In genomic region chr8:113636280-113636628, GRCm38 (mm10) we compare ENCODE assay signal across 8 mouse cellular contexts. TPM values are rescaled to one million over a fixed set of nuclear protein-coding genes. Genes with fewer than 3 reads are reported as not detected.
DNase-seq lines count a peak whose midpoint lies in the region; ATAC-seq and TF ChIP-seq lines count a peak whose summit lies in the region.

No protein-coding gene starts in this region.

- H3K9ac ChIP-seq in heart, embryonic 12.5 days = peak overlapping the region; percentile 80
- peak overlapping the region; percentile 85 for H3K9ac ChIP-seq in hindbrain, embryonic 13.5 days

- no peaks in the 10 kb centered on the region for H3K9me3 ChIP-seq in heart, embryonic 12.5 days (replicated peaks)
- H3K9me3 ChIP-seq in G1E (replicated peaks) = no peaks in the 10 kb centered on the region
- H3K9me3 ChIP-seq in hindbrain, embryonic 13.5 days = no peaks in the 10 kb centered on the region
- no peaks in the 10 kb centered on the region for H3K9me3 ChIP-seq in midbrain, embryonic 10.5 days (replicated peaks)

- 40% methylated on average over 5 of the region's 5 CpGs for WGBS in heart, embryonic 12.5 days
- WGBS in hindbrain, embryonic 13.5 days = 37% methylated on average over 5 of the region's 5 CpGs
- 36% methylated on average over 5 of the region's 5 CpGs for WGBS in midbrain, embryonic 10.5 days

- H3K4me2 ChIP-seq in heart, embryonic 12.5 days = peak overlapping the region; percentile 99
- peak overlapping the region; percentile 100 for H3K4me2 ChIP-seq in hindbrain, embryonic 13.5 days

- peaks cover 17% of the 10 kb centered on the region for H3K4me1 ChIP-seq in heart, embryonic 12.5 days (replicated peaks)
- peaks cover 34% of the 10 kb centered on the region for H3K4me1 ChIP-seq in G1E (ENCODE audit: insufficient read depth, low read depth, low read length)
- peaks cover 26% of the 10 kb centered on the region for H3K4me1 ChIP-seq in hindbrain, embryonic 13.5 days (replicated peaks)
- H3K4me1 ChIP-seq in midbrain, embryonic 10.5 days = peaks cover 21% of the 10 kb centered on the region

- no peaks in the 10 kb centered on the region for H3K27me3 ChIP-seq in heart, embryonic 12.5 days (replicated peaks)
- H3K27me3 ChIP-seq in G1E (ENCODE audit: insufficient read depth, low read length) = no peaks in the 10 kb centered on the region
- H3K27me3 ChIP-seq in hindbrain, embryonic 13.5 days = no peaks in the 10 kb centered on the region
- no peaks in the 10 kb centered on the region for H3K27me3 ChIP-seq in midbrain, embryonic 10.5 days (ENCODE audit: low read depth, poor library complexity, severe bottlenecking)

- H3K27ac ChIP-seq in heart, embryonic 12.5 days (ENCODE audit: poor library complexity, severe bottlenecking) = peak overlapping the region; percentile 86; the same call in 1 of the 2 replicates
- peak overlapping the region; percentile 95; the same call in 1 of the 2 replicates for H3K27ac ChIP-seq in hindbrain, embryonic 13.5 days
- peak overlapping the region; percentile 94 for H3K27ac ChIP-seq in midbrain, embryonic 10.5 days (replicated peaks)

- peak overlapping the region; percentile 74 for H3K4me3 ChIP-seq in heart, embryonic 12.5 days
- peak overlapping the region; percentile 86 for H3K4me3 ChIP-seq in G1E (ENCODE audit: low read depth, low read length)
- H3K4me3 ChIP-seq in hindbrain, embryonic 13.5 days = peak overlapping the region; percentile 72
- H3K4me3 ChIP-seq in midbrain, embryonic 10.5 days = peak overlapping the region; percentile 80

- peaks cover 36% of the 10 kb centered on the region for H3K36me3 ChIP-seq in heart, embryonic 12.5 days
- H3K36me3 ChIP-seq in G1E (replicated peaks) = peaks cover 42% of the 10 kb centered on the region
- H3K36me3 ChIP-seq in hindbrain, embryonic 13.5 days = peaks cover 37% of the 10 kb centered on the region
- peaks cover 36% of the 10 kb centered on the region for H3K36me3 ChIP-seq in midbrain, embryonic 10.5 days

- intact Hi-C loops in heart, postnatal 36 days (cut with DNase I) = no loop called here

- DNase-seq in heart, postnatal 36 days = no peak
- DNase-seq in G1E (ENCODE audit: low spot score) = peak; percentile 16
- no peak for DNase-seq in midbrain, embryonic 10.5 days (ENCODE audit: low spot score)
- DNase-seq in cerebellum, postnatal 36 days = no peak
- no peak for DNase-seq in testis, postnatal 10 days (ENCODE audit: low spot score)
- DNase-seq in kidney, postnatal 10 days = no peak

- TF ChIP-seq CTCF in G1E (IDR thresholded peaks at IDR 0.05; ENCODE audit: low read depth, low read length) = no peak

- no peak for ATAC-seq in heart, embryonic 12.5 days (ENCODE audit: insufficient number of reproducible peaks, low FRiP score)
- ATAC-seq in G1E (ENCODE audit: extremely low read depth, insufficient number of reproducible peaks, low FRiP score, poor library complexity, severe bottlenecking) = no peak
- no peak for ATAC-seq in hindbrain, embryonic 13.5 days (ENCODE audit: low FRiP score)

RNA-seq across cellular contexts. Expression of gene Mon1b, which starts 0.9 kb away (rescaled TPM):
- polyA plus RNA-seq in heart, embryonic 12.5 days (2016; fragmentation: Nextera tagmentation; extraction: Ambion mirVana) = 6.1 TPM in 2 replicates
- total RNA-seq in heart, postnatal 36 days (2021) = 1 to 10 TPM; 5.5 to 5.7 TPM
- total RNA-seq in G1E (2014; fragmentation: Nextera tagmentation) = 16.6 and 22.4 TPM in 2 replicates
- 15.7 and 16.3 TPM in 2 replicates for total RNA-seq in G1E (2017)
- polyA plus RNA-seq in G1E (2012) = 14.7 and 15.7 TPM in 2 replicates
- 10.7 and 10.9 TPM in 2 replicates for polyA plus RNA-seq in hindbrain, embryonic 13.5 days (2015; fragmentation: Nextera tagmentation; extraction: Ambion mirVana)
- polyA plus RNA-seq in midbrain, embryonic 10.5 days (2016; fragmentation: Nextera tagmentation; extraction: Ambion mirVana) = 8.0 and 10.9 TPM in 2 replicates

RNA-seq across cellular contexts. Expression of gene Syce1l, which starts 6.8 kb away (rescaled TPM):
- polyA plus RNA-seq in heart, embryonic 12.5 days (2016; fragmentation: Nextera tagmentation; extraction: Ambion mirVana) = not detected in 2 replicates
- total RNA-seq in heart, postnatal 36 days (2021) = not detected
- total RNA-seq in G1E (2014; fragmentation: Nextera tagmentation) (not detected in 2 replicates), G1E (2017) (not detected in 2 replicates)
- 0.12 TPM in 1 of 2 replicates, not detected in the other for polyA plus RNA-seq in G1E (2012)
- polyA plus RNA-seq in hindbrain, embryonic 13.5 days (2015; fragmentation: Nextera tagmentation; extraction: Ambion mirVana) = not detected in 2 replicates
- polyA plus RNA-seq in midbrain, embryonic 10.5 days (2016; fragmentation: Nextera tagmentation; extraction: Ambion mirVana) = 0.17 TPM in 1 of 2 replicates, not detected in the other
